Mouse (Mus musculus): Measurements from ENCODE around the gene Plin4. TPM values are rescaled to one million over a fixed set of nuclear protein-coding genes. Genes with fewer than 3 reads are reported as not detected.

Gene Plin4
- polyA plus RNA-seq, 1 experiment, result 3.0 TPM

DNA sequence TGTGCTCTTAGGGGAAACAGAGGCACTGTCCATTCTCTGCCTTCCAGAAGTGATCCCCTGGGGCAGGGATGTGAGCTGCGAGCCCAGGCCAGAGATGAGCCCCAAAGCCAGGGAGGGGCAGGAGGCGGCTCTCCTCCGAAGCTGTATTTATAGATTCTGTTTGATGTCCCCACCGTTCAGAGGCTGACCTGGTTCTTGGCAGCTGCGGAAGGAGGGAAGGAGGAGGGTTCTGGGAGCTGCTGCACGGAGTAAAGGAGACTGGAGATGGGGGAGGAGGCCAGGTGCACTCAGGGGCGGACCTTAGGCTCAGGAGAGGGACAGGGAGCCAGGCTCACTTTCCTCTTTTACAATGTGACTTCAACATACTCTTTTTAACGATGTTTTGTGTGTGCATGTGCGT lies 36.5 kb upstream of the Plin4 start:
- H3K27me3 ChIP-seq (ENCODE audit: control insufficient read depth, insufficient read depth, low read length), result 0 out of 2 replicates have a peak, but pooled peaks cover 1% of the 10 kb centered on the region
- DNase-seq (ENCODE audit: low read depth in 1 of 2, low spot score in 2 of 2), result no peak
- H3K27ac ChIP-seq (ENCODE audit: insufficient read depth, low read length), result no peak overlapping the region
- 59% methylated on average over 9 of the region's 9 CpGs for WGBS
- no peak overlapping the region for H3K4me3 ChIP-seq (ENCODE audit: extremely low read depth, insufficient read depth, insufficient read length)
- H3K36me3 ChIP-seq (ENCODE audit: control insufficient read depth, insufficient read depth, low read length), result no peaks in the 10 kb centered on the region
- peaks cover 6% of the 10 kb centered on the region for H3K4me1 ChIP-seq (ENCODE audit: control insufficient read depth, insufficient read depth, insufficient read length)
- TF ChIP-seq CTCF (IDR thresholded peaks at IDR 0.05; ENCODE audit: extremely low read depth, insufficient read depth, insufficient read length, insufficient replicate concordance) (no peak), POLR2A (IDR thresholded peaks at IDR 0.05; ENCODE audit: low read depth, low read length) (no peak)

DNA sequence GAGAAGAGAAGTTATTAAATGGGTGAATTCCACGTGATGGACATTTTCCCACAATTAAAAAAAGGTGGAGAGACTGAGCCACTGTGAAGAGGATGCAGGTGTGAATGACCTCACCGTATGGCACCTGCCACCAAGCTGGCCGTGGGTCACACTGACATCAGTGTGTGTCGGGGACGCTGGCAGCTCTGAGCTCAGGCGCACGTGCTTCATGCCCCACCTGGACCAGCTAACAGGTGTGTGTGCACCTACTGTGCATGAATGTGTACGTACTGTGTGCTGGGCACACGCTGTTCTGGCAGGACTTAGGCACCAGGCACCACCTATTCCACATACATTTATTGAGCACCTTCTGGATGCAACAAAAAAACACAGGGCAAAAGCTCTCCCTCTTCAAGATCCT lies 34.9 kb upstream of the Plin4 start:
- Histone ChIP-seq H3K36me3 (ENCODE audit: control insufficient read depth, insufficient read depth, low read length) (no peaks in the 10 kb centered on the region), H3K4me3 (ENCODE audit: extremely low read depth, insufficient read depth, insufficient read length) (no peak overlapping the region), H3K27ac (ENCODE audit: insufficient read depth, low read length) (no peak overlapping the region), H3K4me1 (ENCODE audit: control insufficient read depth, insufficient read depth, insufficient read length) (peaks cover 10% of the 10 kb centered on the region), H3K27me3 (ENCODE audit: control insufficient read depth, insufficient read depth, low read length) (peaks cover 13% of the 10 kb centered on the region)
- no peak for DNase-seq (ENCODE audit: low read depth in 1 of 2, low spot score in 2 of 2)
- TF ChIP-seq POLR2A (IDR thresholded peaks at IDR 0.05; ENCODE audit: low read depth, low read length), result no peak
- no peak for TF ChIP-seq CTCF (IDR thresholded peaks at IDR 0.05; ENCODE audit: extremely low read depth, insufficient read depth, insufficient read length, insufficient replicate concordance)
- 71% methylated on average over 9 of the region's 9 CpGs for WGBS

GRCm38 (mm10) chr17:56141702-56142605 lies 32.4 kb upstream of the Plin4 start:
- DNase-seq (ENCODE audit: low read depth in 1 of 2, low spot score in 2 of 2), result no peak
- H3K4me3 ChIP-seq (ENCODE audit: extremely low read depth, insufficient read depth, insufficient read length), result peak overlapping the region; percentile 25
- no peaks in the 10 kb centered on the region for H3K36me3 ChIP-seq (ENCODE audit: control insufficient read depth, insufficient read depth, low read length)
- TF ChIP-seq CTCF (IDR thresholded peaks at IDR 0.05; ENCODE audit: extremely low read depth, insufficient read depth, insufficient read length, insufficient replicate concordance) (no peak), POLR2A (IDR thresholded peaks at IDR 0.05; ENCODE audit: low read depth, low read length) (no peak)
- peaks cover 3% of the 10 kb centered on the region for H3K4me1 ChIP-seq (ENCODE audit: control insufficient read depth, insufficient read depth, insufficient read length)
- no peak overlapping the region for H3K27ac ChIP-seq (ENCODE audit: insufficient read depth, low read length)
- peaks cover 17% of the 10 kb centered on the region for H3K27me3 ChIP-seq (ENCODE audit: control insufficient read depth, insufficient read depth, low read length)
- 7% methylated on average over 47 of the region's 47 CpGs for WGBS

GRCm38 (mm10) chr17:56139858-56140595 lies 30.4 kb upstream of the Plin4 start, which contains the start of gene Sema6b:
Sema6b (minus strand) TSS chr17:56140343.
- Histone ChIP-seq H3K4me3 (ENCODE audit: extremely low read depth, insufficient read depth, insufficient read length) (peak within 1 kb of the TSS; percentile 48; the same call in 1 of the 2 replicates), H3K27me3 (ENCODE audit: control insufficient read depth, insufficient read depth, low read length) (peaks cover 17% of the 10 kb centered on the region), H3K36me3 (ENCODE audit: control insufficient read depth, insufficient read depth, low read length) (no peaks in the 10 kb centered on the region), H3K27ac (ENCODE audit: insufficient read depth, low read length) (no peak within 1 kb of the TSS), H3K4me1 (ENCODE audit: control insufficient read depth, insufficient read depth, insufficient read length) (peaks cover 3% of the 10 kb centered on the region)
- no peak for TF ChIP-seq CTCF (IDR thresholded peaks at IDR 0.05; ENCODE audit: extremely low read depth, insufficient read depth, insufficient read length, insufficient replicate concordance)
- no peak for TF ChIP-seq POLR2A (IDR thresholded peaks at IDR 0.05; ENCODE audit: low read depth, low read length)
- WGBS, result 3% methylated on average over 77 of the region's 79 CpGs
- DNase-seq (ENCODE audit: low read depth in 1 of 2, low spot score in 2 of 2), result peak in 1 of 2 experiments; percentile 40

DNA sequence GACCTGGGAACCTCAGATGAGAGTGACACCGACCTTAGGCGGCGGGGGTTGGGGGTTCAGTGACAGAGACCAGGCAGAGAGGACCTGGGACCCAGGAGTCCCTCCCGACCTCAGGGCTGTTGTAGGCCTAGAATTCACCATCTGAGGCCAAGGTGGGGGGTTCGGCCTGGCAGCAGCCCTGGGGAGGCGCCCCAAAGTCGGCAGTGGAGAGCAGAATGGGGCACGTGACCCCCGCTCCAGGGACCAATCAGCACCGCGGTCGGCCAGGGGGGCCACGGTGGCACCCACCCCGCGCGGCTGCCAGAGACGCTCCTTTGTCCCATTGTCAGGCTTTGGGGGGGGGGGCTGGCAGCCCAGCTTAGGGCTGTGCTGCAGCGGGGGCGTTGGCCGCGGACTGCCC lies 29.8 kb upstream of the Plin4 start:
- Histone ChIP-seq H3K4me1 (ENCODE audit: control insufficient read depth, insufficient read depth, insufficient read length) (peaks cover 3% of the 10 kb centered on the region), H3K27me3 (ENCODE audit: control insufficient read depth, insufficient read depth, low read length) (peaks cover 17% of the 10 kb centered on the region), H3K27ac (ENCODE audit: insufficient read depth, low read length) (no peak overlapping the region), H3K4me3 (ENCODE audit: extremely low read depth, insufficient read depth, insufficient read length) (peak overlapping the region; percentile 48; the same call in 1 of the 2 replicates), H3K36me3 (ENCODE audit: control insufficient read depth, insufficient read depth, low read length) (no peaks in the 10 kb centered on the region)
- WGBS, result 30% methylated on average over 18 of the region's 21 CpGs
- TF ChIP-seq POLR2A (IDR thresholded peaks at IDR 0.05; ENCODE audit: low read depth, low read length) (no peak), CTCF (IDR thresholded peaks at IDR 0.05; ENCODE audit: extremely low read depth, insufficient read depth, insufficient read length, insufficient replicate concordance) (no peak)
- no peak for DNase-seq (ENCODE audit: low read depth in 1 of 2, low spot score in 2 of 2)

DNA sequence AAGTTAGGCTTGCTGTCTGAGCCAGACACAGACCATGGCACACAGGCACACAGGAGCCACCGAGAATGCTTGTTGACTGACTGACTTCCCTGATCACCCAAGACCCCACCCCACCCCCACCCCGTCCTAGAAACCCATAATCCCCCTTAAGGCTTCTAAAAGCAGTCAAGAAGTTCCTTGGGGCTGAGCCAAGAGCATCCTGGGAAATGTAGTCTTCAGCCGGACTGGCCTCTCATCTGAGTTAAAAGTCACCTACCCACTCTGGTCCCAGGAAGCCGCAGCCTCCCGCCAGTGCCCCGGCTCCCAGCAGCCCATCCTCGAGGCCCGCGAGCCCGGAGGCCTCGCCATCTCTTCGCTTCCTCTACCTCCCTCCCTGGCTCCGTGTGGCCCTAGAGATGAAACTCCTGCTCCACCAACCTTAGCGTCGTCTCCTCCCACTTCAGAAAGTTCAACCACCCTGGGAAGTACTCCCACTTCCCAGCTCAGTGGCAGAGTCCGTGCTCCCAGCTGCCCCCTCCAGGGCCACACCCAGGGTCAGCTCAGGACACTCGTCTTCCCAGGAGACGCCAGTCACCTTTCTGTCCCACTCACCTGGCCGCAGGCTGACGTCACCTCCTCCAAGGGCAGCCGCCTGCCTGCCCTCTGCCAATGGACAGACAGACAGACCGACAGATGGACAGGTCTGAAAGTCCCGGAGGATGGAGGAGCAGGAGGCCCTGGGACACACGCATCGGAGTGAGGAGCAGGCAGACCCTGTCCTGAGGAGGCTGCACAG lies 28.4 kb upstream of the Plin4 start:
- Histone ChIP-seq H3K27me3 (ENCODE audit: control insufficient read depth, insufficient read depth, low read length) (peaks cover 17% of the 10 kb centered on the region), H3K27ac (ENCODE audit: insufficient read depth, low read length) (no peak overlapping the region), H3K4me3 (ENCODE audit: extremely low read depth, insufficient read depth, insufficient read length) (no peak overlapping the region), H3K36me3 (ENCODE audit: control insufficient read depth, insufficient read depth, low read length) (no peaks in the 10 kb centered on the region), H3K4me1 (ENCODE audit: control insufficient read depth, insufficient read depth, insufficient read length) (peaks cover 8% of the 10 kb centered on the region)
- no peak for DNase-seq (ENCODE audit: low read depth in 1 of 2, low spot score in 2 of 2)
- TF ChIP-seq CTCF (IDR thresholded peaks at IDR 0.05; ENCODE audit: extremely low read depth, insufficient read depth, insufficient read length, insufficient replicate concordance) (no peak), POLR2A (IDR thresholded peaks at IDR 0.05; ENCODE audit: low read depth, low read length) (no peak)
- 73% methylated on average over 25 of the region's 25 CpGs for WGBS
